Mouse (Mus musculus) heart, embryonic 14.5 days (tissue): ENCODE results near the gene Alkbh7. TPM values are rescaled to one million over a fixed set of nuclear protein-coding genes. Genes with fewer than 3 reads are reported as not detected.

Experiments used
- ATAC-seq: fragments of 200-750 bp; cut with Nextera tagmentation; 2 replicates; pipeline ENCODE4 v1.8.0; 2017; ENCODE audit warnings: low read depth, moderate TSS enrichment; ENCODE audit not compliant: insufficient number of reproducible peaks, insufficient read depth, low FRiP score
- H3K27ac ChIP-seq, 2 experiments: fragments of 200-500 bp in 1 of 2; fragments of 300-500 bp in 1 of 2; sonication (generic) in 1 of 2; replicated peaks in 1 of 2; 2 replicates each; pipeline ENCODE4 v1.5.1; 2012 to 2014; ENCODE audit warnings: low read depth in 2 of 2, low read length in 2 of 2, control low read depth in 1 of 2, mild to moderate bottlenecking in 1 of 2, mixed read lengths in 1 of 2; ENCODE audit not compliant: control insufficient read depth in 1 of 2, insufficient read depth in 1 of 2
- H3K27me3 ChIP-seq: fragments of 300-500 bp; sonication (generic); 2 replicates; pipeline ENCODE4 v1.6.1; 2014; ENCODE audit warnings: mild to moderate bottlenecking, low read length, control low read depth; ENCODE audit not compliant: control insufficient read depth, insufficient read depth
- H3K36me3 ChIP-seq: fragments of 300-500 bp; sonication (generic); 2 replicates; pipeline ENCODE4 v1.6.1; 2014; ENCODE audit warnings: mild to moderate bottlenecking, control low read depth, low read length, mixed read lengths; ENCODE audit not compliant: control insufficient read depth, insufficient read depth
- H3K4me1 ChIP-seq, 2 experiments: fragments of 200-500 bp in 1 of 2; fragments of 300-500 bp in 1 of 2; sonication (generic) in 1 of 2; 2 replicates each; pipeline ENCODE4 v1.6.1; 2012 to 2014; ENCODE audit warnings: low read length in 2 of 2, control low read depth in 1 of 2, mixed read lengths in 1 of 2; ENCODE audit not compliant: control insufficient read depth in 2 of 2, insufficient read depth in 2 of 2
- H3K4me2 ChIP-seq: fragments of 300-500 bp; sonication (generic); 2 replicates; pipeline ENCODE4 v1.6.1; 2014; ENCODE audit warnings: mild to moderate bottlenecking, low read length
- H3K4me3 ChIP-seq, 2 experiments: fragments of 200-500 bp in 1 of 2; fragments of 300-500 bp in 1 of 2; sonication (generic) in 1 of 2; 2 replicates each; pipeline ENCODE4 v1.5.1; 2012 to 2014; ENCODE audit warnings: low read length in 2 of 2, mild to moderate bottlenecking in 2 of 2, control low read depth in 1 of 2, low read depth in 1 of 2, moderate library complexity in 1 of 2; ENCODE audit not compliant: control insufficient read depth in 1 of 2, insufficient read depth in 1 of 2
- H3K9ac ChIP-seq: fragments of 300-500 bp; sonication (generic); 2 replicates; pipeline ENCODE4 v1.6.1; 2014; ENCODE audit warnings: mild to moderate bottlenecking, low read length
- H3K9me3 ChIP-seq: fragments of 300-500 bp; sonication (generic); 2 replicates; pipeline ENCODE4 v1.6.1; 2016; ENCODE audit warnings: low read length, control low read depth; ENCODE audit not compliant: control insufficient read depth
- WGBS: fragments of 180-500 bp; shearing (Covaris S2); extraction: QIAGEN DNeasy Blood & Tissue Kit; methylation state at CpG from one replicate; pipeline ENCODE4 v1.1.7; 2014; 5-methylcytosine and 5-hydroxymethylcytosine counted together
- polyA plus RNA-seq: library from polyadenylated mRNA; unstranded; fragments of >200 nt; fragmentation: Nextera tagmentation; extraction: Ambion mirVana; gene quantifications from 2 replicates; pipeline ENCODE4 v1.2.1, GENCODE M21; 2014

Gene Alkbh7
- polyA plus RNA-seq, 1 experiment from 2014 or later: 54.9 TPM

DNA sequence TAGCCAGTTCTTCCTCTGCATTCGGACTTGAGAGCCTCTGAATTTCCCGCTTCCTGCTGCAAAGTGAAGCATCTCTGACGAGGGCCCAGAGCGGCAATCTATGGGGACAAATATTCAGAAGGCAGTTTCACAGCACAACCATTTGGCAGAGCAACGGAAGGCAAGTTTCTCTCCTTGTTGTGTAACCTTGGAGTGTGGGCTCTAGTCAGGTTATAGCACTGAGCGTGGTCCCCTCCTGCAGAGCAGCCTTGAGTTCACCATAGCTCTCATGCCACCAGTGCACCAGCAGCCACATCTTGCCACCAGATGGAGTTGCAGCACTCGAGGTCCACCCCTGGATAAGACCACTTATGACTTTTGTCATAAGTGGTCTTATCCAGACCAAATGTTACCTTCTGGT is 8.7 kb upstream of the Alkbh7 start:
- Histone ChIP-seq H3K27me3 (no peaks in the 10 kb centered on the region), H3K36me3 (peaks cover 18% of the 10 kb centered on the region), H3K9ac (no peak overlapping the region), H3K9me3 (no peaks in the 10 kb centered on the region), H3K27ac (no peak overlapping the region), H3K4me2 (no peak overlapping the region), H3K4me1 (peaks cover 6% of the 10 kb centered on the region in 2 experiments; a peak in 3 of 4 replicates), H3K4me3 (no peak overlapping the region)
- WGBS: 79% methylated on average over 7 of the region's 7 CpGs
- ATAC-seq: no peak

DNA sequence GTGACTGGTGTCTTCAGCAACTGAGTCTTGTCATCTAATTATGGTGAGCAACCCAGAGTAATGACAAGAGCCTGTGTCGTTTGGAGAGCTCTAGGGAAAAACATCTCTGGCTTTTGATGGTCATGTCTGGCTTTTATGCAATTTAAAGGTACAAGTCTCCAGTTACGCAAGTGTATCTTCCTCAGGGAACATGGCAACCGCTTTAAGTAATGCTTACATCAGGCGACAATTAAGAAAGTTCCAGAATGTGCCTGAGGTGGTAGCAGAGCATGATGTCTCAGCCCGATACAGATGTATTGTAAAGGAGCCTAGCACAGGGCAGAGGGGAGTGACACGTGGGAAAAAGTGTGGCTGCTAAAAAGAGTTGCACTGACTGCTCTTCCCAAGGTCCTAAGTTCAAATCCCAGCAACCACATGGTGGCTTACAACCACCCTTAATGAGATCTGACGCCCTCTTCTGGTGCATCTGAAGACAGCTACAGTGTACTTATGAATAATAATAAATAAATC is 8.2 kb upstream of the Alkbh7 start:
- no peak for ATAC-seq
- WGBS: 73% methylated on average over 7 of the region's 7 CpGs
- no peaks in the 10 kb centered on the region for H3K27me3 ChIP-seq
- H3K9ac ChIP-seq: peak overlapping the region; percentile 92
- peaks cover 6% of the 10 kb centered on the region in 2 experiments; a peak in 3 of 4 replicates for H3K4me1 ChIP-seq
- peak overlapping the region; percentile 93 for H3K4me2 ChIP-seq
- H3K36me3 ChIP-seq: peaks cover 23% of the 10 kb centered on the region
- H3K9me3 ChIP-seq: no peaks in the 10 kb centered on the region
- H3K4me3 ChIP-seq: peak overlapping the region in 1 of 2 experiments; percentile 76; a peak in 2 of 4 replicates
- H3K27ac ChIP-seq: no peak overlapping the region

DNA sequence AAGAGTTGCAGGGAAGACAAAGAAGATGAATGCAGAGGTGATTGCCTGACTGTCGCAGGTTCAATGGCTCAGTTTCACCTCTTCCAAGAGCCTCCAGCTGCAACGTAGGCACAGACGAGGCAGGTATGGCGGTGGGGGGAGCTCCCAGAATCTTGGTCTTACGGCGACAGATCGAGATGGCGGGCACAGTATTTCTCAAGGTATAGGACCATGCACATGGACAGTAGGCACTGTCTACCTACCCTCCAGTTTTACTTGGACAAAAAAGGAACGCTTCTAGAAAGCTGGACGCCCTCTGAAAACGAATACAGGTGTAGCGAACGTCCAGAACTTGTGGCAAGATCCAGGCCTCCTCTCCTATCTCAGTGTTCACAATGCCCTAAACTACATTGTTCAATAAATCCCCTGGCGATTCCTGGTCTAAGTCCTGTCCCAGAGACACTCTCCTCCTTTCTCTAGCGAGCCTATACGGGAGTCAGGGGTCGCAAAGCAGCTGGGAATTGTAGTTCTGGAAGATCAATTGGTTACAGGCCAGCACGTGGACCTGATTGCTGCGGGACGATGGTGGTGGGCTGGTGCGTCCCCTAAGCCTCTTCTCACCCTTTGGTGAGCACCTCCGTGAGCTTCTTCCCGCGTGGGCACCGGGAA is 7.5 kb upstream of the Alkbh7 start:
- H3K4me1 ChIP-seq: peaks cover 6% of the 10 kb centered on the region in 2 experiments; a peak in 3 of 4 replicates
- 4% methylated on average over 25 of the region's 25 CpGs for WGBS
- peak overlapping the region; percentile 92 for H3K9ac ChIP-seq
- H3K27ac ChIP-seq: peak overlapping the region; percentile 73 to 75
- peaks cover 29% of the 10 kb centered on the region for H3K36me3 ChIP-seq
- ATAC-seq: peak; percentile 81
- H3K27me3 ChIP-seq: no peaks in the 10 kb centered on the region
- H3K4me2 ChIP-seq: peak overlapping the region; percentile 93
- peak overlapping the region; percentile 76 to 83 for H3K4me3 ChIP-seq
- no peaks in the 10 kb centered on the region for H3K9me3 ChIP-seq

DNA sequence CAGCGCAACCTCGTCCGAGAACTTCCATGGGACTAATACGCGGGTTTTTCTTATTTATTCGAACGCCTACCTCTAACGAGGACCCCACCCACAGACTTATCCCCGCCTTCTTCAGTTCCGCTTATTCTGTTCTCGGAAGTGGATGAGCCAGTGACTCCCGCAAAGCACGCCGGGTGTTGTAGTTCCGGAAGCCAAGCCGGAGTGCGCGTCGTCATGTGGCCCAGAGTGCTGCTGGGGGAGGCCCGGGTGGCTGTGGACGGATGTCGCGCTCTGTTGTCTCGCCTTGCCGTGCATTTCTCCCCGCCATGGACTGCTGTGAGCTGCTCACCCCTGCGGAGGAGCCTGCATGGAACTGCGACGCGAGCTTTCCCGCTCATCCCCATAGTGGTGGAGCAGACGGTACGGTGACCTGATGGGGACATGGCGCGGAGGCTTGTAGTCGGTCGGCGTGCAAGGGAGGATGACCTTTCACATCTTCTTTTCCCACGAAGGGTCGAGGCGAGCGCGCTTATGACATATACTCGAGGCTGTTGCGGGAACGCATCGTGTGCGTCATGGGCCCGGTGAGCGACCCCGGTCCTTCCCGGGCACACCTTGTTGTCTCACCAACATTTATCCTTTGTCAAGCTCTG is 6.9 kb upstream of the Alkbh7 start, which contains the start of gene Clpp:
Gene Clpp, plus strand, starts transcription at position 191 of the 632 bp plus-strand sequence.
- no peaks in the 10 kb centered on the region for H3K9me3 ChIP-seq
- H3K4me1 ChIP-seq: peaks cover 6% of the 10 kb centered on the region in 2 experiments; a peak in 3 of 4 replicates
- WGBS: under 1% methylated on average over 52 of the region's 52 CpGs
- H3K4me2 ChIP-seq: peak within 1 kb of the TSS; percentile 93
- peak within 1 kb of the TSS; percentile 92 for H3K9ac ChIP-seq
- H3K36me3 ChIP-seq: peaks cover 36% of the 10 kb centered on the region
- H3K27ac ChIP-seq: peak within 1 kb of the TSS; percentile 73 to 75
- H3K27me3 ChIP-seq: no peaks in the 10 kb centered on the region
- peak; percentile 93 for ATAC-seq
- H3K4me3 ChIP-seq: peak within 1 kb of the TSS; percentile 76 to 83

DNA sequence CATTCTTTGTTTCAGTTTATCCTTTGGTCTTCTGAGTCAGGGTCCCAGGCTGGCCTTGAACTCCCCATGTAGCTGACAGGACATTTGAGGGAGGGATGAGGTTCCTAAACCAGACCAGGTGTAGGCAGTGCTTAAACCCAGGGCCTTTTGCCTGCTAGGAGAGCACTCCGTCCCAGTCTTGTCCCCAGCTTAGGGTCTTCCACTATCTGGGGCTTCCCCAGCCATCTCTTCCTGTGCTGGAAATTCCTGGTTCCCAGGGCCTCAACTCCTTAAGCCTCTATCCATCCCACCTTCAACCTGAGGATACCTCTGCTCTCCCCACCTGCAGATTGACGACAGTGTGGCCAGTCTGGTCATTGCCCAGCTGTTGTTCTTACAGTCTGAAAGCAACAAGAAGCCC is 6.2 kb upstream of the Alkbh7 start:
- peak overlapping the region; percentile 76 to 83 for H3K4me3 ChIP-seq
- H3K9ac ChIP-seq: peak overlapping the region; percentile 92
- peaks cover 6% of the 10 kb centered on the region in 2 experiments; a peak in 3 of 4 replicates for H3K4me1 ChIP-seq
- H3K9me3 ChIP-seq: no peaks in the 10 kb centered on the region
- peaks cover 43% of the 10 kb centered on the region for H3K36me3 ChIP-seq
- H3K27ac ChIP-seq: no peak overlapping the region
- H3K27me3 ChIP-seq: no peaks in the 10 kb centered on the region
- no peak for ATAC-seq
- H3K4me2 ChIP-seq: peak overlapping the region; percentile 93
- WGBS: 75% methylated on average over 2 of the region's 2 CpGs

DNA sequence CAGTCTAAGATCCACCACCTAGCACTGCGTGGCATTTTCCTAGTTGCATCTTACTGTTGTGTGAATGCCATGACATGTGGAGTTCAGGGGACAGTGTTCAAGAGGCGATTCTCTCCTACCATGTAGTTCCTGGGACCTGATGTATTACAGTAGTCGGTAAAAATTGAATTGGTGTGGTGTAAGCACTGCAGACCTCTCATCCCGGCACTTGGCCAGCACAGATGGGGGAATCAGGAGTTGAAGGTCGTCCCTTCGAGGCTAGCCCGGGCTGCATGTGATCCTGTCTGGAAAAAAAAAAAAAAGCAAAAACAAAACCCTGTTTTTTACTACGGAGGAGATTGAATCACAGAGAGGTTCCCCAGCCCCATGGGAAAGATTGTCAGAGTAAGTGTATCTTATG is 2.1 kb upstream of the Alkbh7 start:
- 86% methylated on average over 8 of the region's 8 CpGs for WGBS
- Histone ChIP-seq H3K27ac (no peak overlapping the region), H3K4me3 (no peak overlapping the region), H3K27me3 (no peaks in the 10 kb centered on the region), H3K4me2 (no peak overlapping the region), H3K9ac (no peak overlapping the region), H3K4me1 (peaks cover 13 to 15% of the 10 kb centered on the region in 2 experiments; a peak in 3 of 4 replicates), H3K9me3 (no peaks in the 10 kb centered on the region), H3K36me3 (peaks cover 66% of the 10 kb centered on the region)
- no peak for ATAC-seq

DNA sequence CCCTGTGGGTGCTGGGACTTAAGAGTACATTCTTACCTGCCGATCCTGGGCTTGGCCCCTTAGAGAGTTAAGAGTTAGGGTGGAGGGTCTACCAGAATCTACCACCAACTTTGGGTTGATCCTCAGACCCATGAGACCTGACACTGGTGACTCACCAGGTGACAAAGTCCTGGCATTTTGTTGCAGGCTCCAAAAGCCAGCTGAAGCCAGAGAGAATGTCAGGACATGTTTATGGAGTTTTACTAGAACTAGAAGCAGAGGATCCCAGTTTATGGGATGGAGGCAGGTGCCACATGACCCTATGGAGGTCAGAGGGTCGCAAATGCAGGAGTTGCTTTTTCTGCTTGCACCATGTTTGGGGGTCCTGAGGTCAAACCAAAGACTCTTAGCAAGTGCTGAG is 633 bp upstream of the Alkbh7 start:
- Histone ChIP-seq H3K4me2 (peak overlapping the region; percentile 63), H3K4me1 (peaks cover 21 to 24% of the 10 kb centered on the region in 2 experiments), H3K9me3 (no peaks in the 10 kb centered on the region), H3K27ac (peak overlapping the region; percentile 11 to 20; a peak in 1 of 4 replicates), H3K36me3 (peaks cover 72% of the 10 kb centered on the region), H3K4me3 (peak overlapping the region in 1 of 2 experiments; percentile 77; a peak in 1 of 4 replicates), H3K27me3 (no peaks in the 10 kb centered on the region), H3K9ac (peak overlapping the region; percentile 10; the same call in 1 of the 2 replicates)
- ATAC-seq: no peak
- WGBS: 70% methylated on average over 2 of the region's 2 CpGs
